Mouse (Mus musculus): ENCODE measurements around the gene Zc3h14. TPM values are rescaled to one million over a fixed set of nuclear protein-coding genes. Genes with fewer than 3 reads are reported as not detected.

Gene Zc3h14
- 10 to 100 TPM; 14.4 to 27.2 TPM for polyA plus RNA-seq (2012; fragmentation: generic; extraction: Trizol)

GRCm38 (mm10) chr12:98746746-98747379 is at the start of gene Zc3h14:
Gene Zc3h14, plus strand, starts transcription at chr12:98746964.

GRCm38 (mm10) chr12:98736951-98737800 is 9.6 kb upstream of the Zc3h14 start, which contains the start of gene Ptpn21:
Gene Ptpn21, minus strand, starts transcription at chr12:98737405.

Other genes with a start within 250 kb of the Zc3h14 start
- gene Kcnk10, start 168.7 kb upstream of the Zc3h14 start, polyA plus RNA-seq (2012; fragmentation: generic; extraction: Trizol) = not detected
- gene Spata7, start 118.8 kb upstream of the Zc3h14 start, polyA plus RNA-seq (2012; fragmentation: generic; extraction: Trizol) = 1 to 10 TPM in 1 of 2 experiments, under 1 TPM in 1; 0.59 to 6.3 TPM
- 10 to 100 TPM in 1 of 2 experiments, 1 to 10 TPM in 1; 2.4 to 12.2 TPM for gene Ptpn21, start 9.6 kb upstream of the Zc3h14 start, polyA plus RNA-seq (2012; fragmentation: generic; extraction: Trizol)
- under 1 TPM; 0.09 to 0.60 TPM for gene Eml5, start 154.5 kb downstream of the Zc3h14 start, polyA plus RNA-seq (2012; fragmentation: generic; extraction: Trizol)
- 10 to 100 TPM in 1 of 2 experiments, under 1 TPM in 1; 0.46 to 17.8 TPM for gene Ttc8, start 173.6 kb downstream of the Zc3h14 start, polyA plus RNA-seq (2012; fragmentation: generic; extraction: Trizol)